Mouse (Mus musculus) ES-E14 (cell line): ENCODE results near the gene Adamts17. TPM values are rescaled to one million over a fixed set of nuclear protein-coding genes. Genes with fewer than 3 reads are reported as not detected.

ENCODE experiments used
- DNase-seq: peaks from one replicate; pipeline ENCODE4 v3.0.0-alpha.2; 2013; ENCODE audit warnings: low read depth, low spot score
- H3K27ac ChIP-seq: 2 replicates; pipeline ENCODE4 v1.5.1; 2012; ENCODE audit warnings: low read depth, mild to moderate bottlenecking, low read length, moderate library complexity, mixed read lengths; ENCODE audit not compliant: poor library complexity, insufficient read depth, severe bottlenecking
- H3K36me3 ChIP-seq: 2 replicates; pipeline ENCODE4 v1.6.1; 2012; ENCODE audit warnings: mild to moderate bottlenecking, low read length, moderate library complexity, mixed read lengths; ENCODE audit not compliant: control insufficient read depth, poor library complexity, insufficient read depth, severe bottlenecking
- H3K4me1 ChIP-seq, 2 experiments: fragments of 150-350 bp in 1 of 2; sonication (generic) in 1 of 2; 2 replicates each; pipeline ENCODE4 v1.6.1; 2012; ENCODE audit warnings: low read length in 2 of 2, mild to moderate bottlenecking in 1 of 2, mixed read lengths in 1 of 2; ENCODE audit not compliant: control insufficient read depth in 2 of 2, insufficient read depth in 2 of 2, poor library complexity in 1 of 2
- H3K4me3 ChIP-seq, 2 experiments: fragments of 150-350 bp in 1 of 2; sonication (generic) in 1 of 2; 2 replicates each; pipeline ENCODE4 v1.5.1; 2012; ENCODE audit warnings: low read length in 2 of 2, low read depth in 1 of 2, mild to moderate bottlenecking in 1 of 2, mixed read lengths in 1 of 2; ENCODE audit not compliant: insufficient read depth in 1 of 2, poor library complexity in 1 of 2, severe bottlenecking in 1 of 2
- H3K9ac ChIP-seq: 2 replicates; pipeline ENCODE4 v1.6.1; 2012; ENCODE audit warnings: low read depth, mild to moderate bottlenecking, low read length, mixed read lengths; ENCODE audit not compliant: poor library complexity, insufficient read depth, severe bottlenecking
- H3K9me3 ChIP-seq: fragments of 150-350 bp; sonication (generic); 2 replicates; pipeline ENCODE4 v1.6.1; 2012; ENCODE audit warnings: low read depth, mild to moderate bottlenecking, low read length; ENCODE audit not compliant: control insufficient read depth, insufficient read depth
- CHD2 ChIP-seq: IDR thresholded peaks from 2 replicates; pipeline ENCODE4 v1.6.1; 2014; ENCODE audit warnings: mild to moderate bottlenecking, low read depth, low read length, inconsistent platforms
- HCFC1 ChIP-seq: IDR thresholded peaks from 2 replicates; pipeline ENCODE4 v1.6.1; 2012; ENCODE audit warnings: low read length, inconsistent platforms, borderline replicate concordance; ENCODE audit not compliant: insufficient read depth
- MAFK ChIP-seq: IDR thresholded peaks from 2 replicates; pipeline ENCODE4 v1.6.1; 2014; ENCODE audit warnings: mild to moderate bottlenecking, low read depth, low read length, inconsistent platforms; ENCODE audit not compliant: insufficient read depth
- ZC3H11A ChIP-seq: IDR thresholded peaks from 2 replicates; pipeline ENCODE4 v1.6.1; 2012; ENCODE audit warnings: low read depth, mild to moderate bottlenecking, inconsistent platforms, low read length, borderline replicate concordance
- ZNF384 ChIP-seq: IDR thresholded peaks from 2 replicates; pipeline ENCODE4 v1.6.1; 2012; ENCODE audit warnings: low read depth, low read length, inconsistent platforms
- in situ Hi-C, 2 experiments: fragments of 600-800 bp; cut with MboI; formaldehyde crosslinking; loops; one replicate each; pipeline ENCODE4 v1.15.1; 2025; ENCODE audit warnings: low sequenced_read_pairs in 2 of 2, inconsistent platforms in 1 of 2; ENCODE audit not compliant: unreplicated experiment in 2 of 2
- total RNA-seq: library from RNA; depleted of rRNA; stranded (reverse); fragments of 300-350 nt; gene quantifications from 2 replicates; pipeline ENCODE4 v1.2.3, GENCODE M21; 2012

The Adamts17 gene
- total RNA-seq, 1 experiment: 2.0 TPM

GRCm38 (mm10) chr7:66954723-66955122 is 115.2 kb downstream of the Adamts17 start:
- no peak for TF ChIP-seq MAFK
- no peak for TF ChIP-seq CHD2
- TF ChIP-seq ZC3H11A: no peak
- no peak for TF ChIP-seq HCFC1
- no peak for TF ChIP-seq ZNF384
- H3K27ac ChIP-seq: no peak overlapping the region
- no peaks in the 10 kb centered on the region for H3K4me1 ChIP-seq
- H3K4me3 ChIP-seq: no peak overlapping the region
- no peak for DNase-seq
- in situ Hi-C loops: no loop called here
- no peaks in the 10 kb centered on the region for H3K9me3 ChIP-seq
- no peak overlapping the region for H3K9ac ChIP-seq
- no peaks in the 10 kb centered on the region for H3K36me3 ChIP-seq

- Histone ChIP-seq H3K27ac (no peak overlapping the region), H3K4me1 (no peaks in the 10 kb centered on the region), H3K9ac (no peak overlapping the region), H3K9me3 (no peaks in the 10 kb centered on the region), H3K36me3 (no peaks in the 10 kb centered on the region), H3K4me3 (no peak overlapping the region)
- no peak for DNase-seq
- in situ Hi-C loops: no loop called here
- TF ChIP-seq HCFC1 (no peak), ZNF384 (no peak), MAFK (no peak), ZC3H11A (no peak), CHD2 (no peak)
These were observed 116.0 kb downstream of the Adamts17 start for GRCm38 (mm10) chr7:66955455-66955919.

GRCm38 (mm10) chr7:66955978-66956377 is 116.4 kb downstream of the Adamts17 start:
- no peak for DNase-seq
- no peaks in the 10 kb centered on the region for H3K9me3 ChIP-seq
- no peaks in the 10 kb centered on the region for H3K36me3 ChIP-seq
- H3K9ac ChIP-seq: no peak overlapping the region
- H3K4me1 ChIP-seq: no peaks in the 10 kb centered on the region
- no peak overlapping the region for H3K4me3 ChIP-seq
- TF ChIP-seq ZC3H11A (no peak), CHD2 (no peak), HCFC1 (no peak)
- no peak overlapping the region for H3K27ac ChIP-seq
- in situ Hi-C loops: no loop called here

GRCm38 (mm10) chr7:66957764-66958163 is 118.2 kb downstream of the Adamts17 start:
- H3K27ac ChIP-seq: no peak overlapping the region
- no peak for TF ChIP-seq ZC3H11A
- no peak for TF ChIP-seq ZNF384
- no peak for TF ChIP-seq CHD2
- no peak for TF ChIP-seq HCFC1
- no peak for TF ChIP-seq MAFK
- no peak for DNase-seq
- H3K4me3 ChIP-seq: no peak overlapping the region
- H3K36me3 ChIP-seq: no peaks in the 10 kb centered on the region
- in situ Hi-C loops: no loop called here
- no peaks in the 10 kb centered on the region for H3K4me1 ChIP-seq
- H3K9ac ChIP-seq: no peak overlapping the region
- H3K9me3 ChIP-seq: no peaks in the 10 kb centered on the region
